Mouse (Mus musculus) cerebellum, adult 2 months (tissue): ENCODE data around the gene Ehd1.

Experiments used
- CTCF ChIP-seq: fragments of 200-500 bp; IDR thresholded peaks from 2 replicates; pipeline ENCODE4 v1.5.1; 2011; ENCODE audit warnings: low read depth, mild to moderate bottlenecking, control low read depth, low read length, moderate library complexity, borderline replicate concordance; ENCODE audit not compliant: insufficient read depth
- POLR2A ChIP-seq: fragments of 200-500 bp; IDR thresholded peaks from 2 replicates; pipeline ENCODE4 v1.6.1; 2011; ENCODE audit warnings: low read length, control low read depth, borderline replicate concordance; ENCODE audit not compliant: insufficient read depth

- no peak for TF ChIP-seq CTCF
- TF ChIP-seq POLR2A, result no peak
These were observed 21.1 kb downstream of the Ehd1 start for GRCm38 (mm10) chr19:6297641-6298040.
